Mouse (Mus musculus): ENCODE measurements around the gene Myo19.
A peak's percentile ranks its signal among the peaks of the same experiment; 100 is the strongest.

Gene Myo19

GRCm38 (mm10) chr11:84948114-84948513 lies 68.2 kb downstream of the Myo19 start:
- DNase-seq, result no peak

DNA sequence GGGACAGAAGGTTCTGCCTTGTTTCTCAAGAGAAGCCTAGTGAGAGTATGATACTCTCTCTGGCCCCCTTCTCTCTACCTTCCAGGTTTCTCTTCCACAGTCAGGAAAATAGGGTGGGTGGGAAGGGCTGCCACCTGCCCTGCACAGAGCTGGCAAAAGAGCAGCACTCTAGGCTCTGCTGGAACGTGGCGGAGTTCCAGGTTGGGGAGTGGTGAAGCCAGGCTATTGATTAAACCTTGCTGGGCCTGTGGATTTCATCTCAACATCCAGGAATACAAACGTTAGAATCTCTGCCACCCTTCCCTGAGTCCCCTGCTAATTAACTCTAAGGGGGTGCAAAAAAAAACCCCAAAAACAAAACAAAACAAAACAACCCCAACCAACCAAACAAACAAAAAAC lies 68.6 kb downstream of the Myo19 start:
- DNase-seq, result no peak

- no peak for DNase-seq
Measured at GRCm38 (mm10) chr11:84952611-84953010, 72.7 kb downstream of the Myo19 start.

GRCm38 (mm10) chr11:84956400-84956799 lies 76.5 kb downstream of the Myo19 start:
- no peak for DNase-seq

- DNase-seq, result no peak
Measured at GRCm38 (mm10) chr11:84957171-84957570, 77.2 kb downstream of the Myo19 start.

DNA sequence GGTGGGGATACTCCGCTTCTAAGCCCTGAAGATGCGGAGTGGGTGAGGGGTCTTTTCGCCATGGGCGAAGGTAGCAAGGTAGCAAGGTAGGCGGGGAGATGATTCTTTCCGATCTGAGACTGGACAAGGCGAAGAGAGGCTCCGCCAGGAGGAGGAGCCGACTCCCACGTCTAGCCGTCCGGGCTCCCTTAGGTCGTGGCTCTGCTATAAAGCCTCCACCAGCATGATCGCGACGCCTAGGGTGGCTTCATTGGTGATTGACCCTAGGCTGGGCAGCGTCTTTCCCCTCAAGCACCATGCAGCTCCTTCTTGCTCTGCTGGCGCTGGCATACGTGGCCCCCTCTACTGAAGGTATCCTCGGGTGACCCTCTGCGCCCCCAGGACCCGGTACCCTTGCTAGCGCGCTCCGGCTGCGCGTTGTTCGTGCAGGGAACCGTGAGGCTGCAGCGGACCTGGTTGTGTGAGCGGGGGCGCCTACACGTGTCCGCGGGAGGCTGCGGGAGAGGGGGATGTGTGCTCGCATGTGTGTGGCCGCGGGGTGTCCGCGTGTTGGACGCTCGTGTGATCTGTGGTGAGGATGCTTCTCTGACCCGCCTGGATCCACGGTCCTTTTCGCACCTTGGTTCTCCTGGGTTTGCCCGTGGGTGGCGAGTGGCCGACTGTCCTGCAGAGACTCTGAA lies 77.8 kb downstream of the Myo19 start, which contains the start of gene Car4:
Car4 (plus strand) TSS at position 196 of the 680 bp plus-strand sequence.
- DNase-seq, result peak; percentile 51

GRCm38 (mm10) chr11:84958271-84958630 lies 78.3 kb downstream of the Myo19 start:
- DNase-seq, result no peak

DNA sequence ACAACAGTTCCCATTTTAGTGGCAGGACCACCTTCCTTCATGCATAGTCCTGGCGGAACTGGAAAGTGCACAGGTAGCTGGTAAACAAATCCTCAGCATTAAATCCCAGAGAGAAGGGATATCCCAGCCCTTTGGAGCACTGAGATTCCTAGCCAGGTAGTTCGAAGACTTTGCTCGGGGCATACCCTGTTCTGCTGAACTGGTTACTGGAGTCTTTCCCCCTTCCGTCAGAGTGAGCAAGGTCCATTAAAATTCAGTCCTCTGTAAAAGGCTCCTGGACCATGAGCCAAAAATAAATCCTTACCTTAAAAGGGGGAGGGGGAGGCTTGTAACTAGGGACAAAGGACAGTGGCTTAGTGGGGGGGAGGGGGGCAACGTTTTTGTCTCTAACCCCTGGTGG lies 79.2 kb downstream of the Myo19 start:
- DNase-seq, result no peak

DNA sequence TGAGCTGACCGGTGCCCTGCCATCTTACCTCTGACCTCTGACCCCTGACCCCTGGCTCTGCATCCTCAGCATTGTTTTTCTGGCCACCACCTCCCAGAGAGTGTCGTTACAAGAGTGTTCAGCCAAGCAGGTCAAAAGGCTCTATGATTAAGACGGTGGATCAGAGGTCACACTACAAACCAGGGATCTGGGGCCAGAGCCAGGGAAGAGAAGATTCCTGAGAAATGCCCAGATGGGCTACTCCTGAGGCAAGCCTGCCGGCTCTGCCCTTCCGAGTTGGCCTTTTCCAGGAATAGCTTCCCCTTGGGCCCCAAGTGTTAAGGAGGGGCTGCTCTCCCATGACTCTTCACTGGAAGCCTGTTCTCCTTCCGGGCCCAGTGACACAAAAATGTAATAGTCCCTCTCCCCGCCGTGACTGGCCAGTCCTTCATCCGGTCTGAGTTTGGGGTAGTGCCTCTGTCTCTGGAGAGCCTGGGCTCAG lies 79.8 kb downstream of the Myo19 start:
- DNase-seq, result no peak

GRCm38 (mm10) chr11:84960291-84960690 lies 80.3 kb downstream of the Myo19 start:
- DNase-seq, result no peak

DNA sequence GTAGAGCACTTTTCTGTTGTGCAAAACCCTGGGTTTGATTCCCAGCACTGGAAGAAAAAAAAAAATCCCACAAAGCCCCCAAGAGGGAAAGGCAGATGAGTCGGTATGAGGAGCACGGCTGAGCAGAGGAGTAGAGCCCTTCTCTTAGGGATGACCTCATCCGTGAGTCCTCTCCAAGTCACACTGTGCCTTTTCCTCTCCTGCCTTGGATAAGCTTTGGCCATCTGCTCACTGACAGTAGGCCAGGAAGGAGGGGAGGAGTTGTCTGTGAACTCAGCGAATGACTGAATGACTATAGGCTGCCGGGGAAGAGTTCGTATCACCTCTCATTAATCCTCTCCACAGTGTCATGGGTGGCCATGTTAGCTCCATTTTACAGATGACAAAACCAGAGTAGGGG lies 80.8 kb downstream of the Myo19 start:
- no peak for DNase-seq
